Mouse (Mus musculus) liver, embryonic 15.5 days (tissue): ENCODE data around the gene Srrm4. TPM values are rescaled to one million over a fixed set of nuclear protein-coding genes. Genes with fewer than 3 reads are reported as not detected.
A peak's percentile ranks its signal among the peaks of the same experiment; 100 is the strongest.

Source experiments
- ATAC-seq: fragments of 200-750 bp; cut with Nextera tagmentation; 2 replicates; pipeline ENCODE4 v1.8.0; 2017; ENCODE audit warnings: moderate number of reproducible peaks, mild to moderate bottlenecking, moderate library complexity; ENCODE audit not compliant: insufficient read depth
- H3K27ac ChIP-seq: fragments of 300-500 bp; sonication (generic); replicated peaks from 2 replicates; pipeline ENCODE4 v1.5.1; 2015; ENCODE audit warnings: mild to moderate bottlenecking, inconsistent platforms
- H3K27me3 ChIP-seq: fragments of 300-500 bp; sonication (generic); 2 replicates; pipeline ENCODE4 v1.6.1; 2015; ENCODE audit warnings: mild to moderate bottlenecking, inconsistent platforms
- H3K36me3 ChIP-seq: fragments of 300-500 bp; sonication (generic); replicated peaks from 2 replicates; pipeline ENCODE4 v1.6.1; 2015; ENCODE audit warnings: moderate library complexity, mild to moderate bottlenecking, inconsistent platforms
- H3K4me1 ChIP-seq: fragments of 300-500 bp; sonication (generic); replicated peaks from 2 replicates; pipeline ENCODE4 v1.6.1; 2015; ENCODE audit warnings: inconsistent platforms
- H3K4me2 ChIP-seq: fragments of 300-500 bp; sonication (generic); 2 replicates; pipeline ENCODE4 v1.6.1; 2015; ENCODE audit warnings: moderate library complexity, mild to moderate bottlenecking, inconsistent platforms
- H3K4me3 ChIP-seq: fragments of 300-500 bp; sonication (generic); replicated peaks from 2 replicates; pipeline ENCODE4 v1.5.1; 2015; ENCODE audit warnings: mild to moderate bottlenecking, inconsistent platforms
- H3K9ac ChIP-seq: fragments of 300-500 bp; sonication (generic); 2 replicates; pipeline ENCODE4 v1.6.1; 2015; ENCODE audit warnings: moderate library complexity, mild to moderate bottlenecking, inconsistent platforms
- H3K9me3 ChIP-seq: fragments of 300-500 bp; sonication (generic); replicated peaks from 2 replicates; pipeline ENCODE4 v1.6.1; 2016; ENCODE audit warnings: inconsistent platforms
- WGBS: fragments of 180-500 bp; shearing (Covaris S2); methylation state at CpG from one replicate; pipeline ENCODE4 v1.1.7; 2015; ENCODE audit warnings: mixed read lengths; ENCODE audit not compliant: insufficient replicate concordance; 5-methylcytosine and 5-hydroxymethylcytosine counted together
- polyA plus RNA-seq: library from polyadenylated mRNA; unstranded; fragments of >200 nt; fragmentation: Nextera tagmentation; extraction: Ambion mirVana; gene quantifications from 2 replicates; pipeline ENCODE4 v1.2.1, GENCODE M21; 2015

The Srrm4 gene
- polyA plus RNA-seq, 1 experiment from 2014 or later = 0.33 TPM

GRCm38 (mm10) chr5:116456796-116457515 lies 134.7 kb downstream of the Srrm4 start:
- Histone ChIP-seq H3K4me1 (0 out of 2 replicates have a peak, but pooled peaks cover 4% of the 10 kb centered on the region), H3K9me3 (no peaks in the 10 kb centered on the region), H3K4me3 (no peak overlapping the region), H3K27ac (no peak overlapping the region), H3K27me3 (no peaks in the 10 kb centered on the region; the same call in 1 of the 2 replicates), H3K9ac (no peak overlapping the region), H3K4me2 (no peak overlapping the region), H3K36me3 (no peaks in the 10 kb centered on the region)
- 27% methylated on average over 10 of the region's 10 CpGs for WGBS
- no peak for ATAC-seq

- peaks cover 3% of the 10 kb centered on the region; the same call in 1 of the 2 replicates for H3K27me3 ChIP-seq
- 3% methylated on average over 27 of the region's 27 CpGs for WGBS
Observed at GRCm38 (mm10) chr5:116453401-116453851, 138.2 kb downstream of the Srrm4 start.

GRCm38 (mm10) chr5:116450901-116451300 lies 140.7 kb downstream of the Srrm4 start:
- peaks cover 6% of the 10 kb centered on the region; the same call in 1 of the 2 replicates for H3K27me3 ChIP-seq
- H3K4me1 ChIP-seq = 0 out of 2 replicates have a peak, but pooled peaks cover 4% of the 10 kb centered on the region
- no peak overlapping the region for H3K9ac ChIP-seq
- no peak overlapping the region for H3K4me3 ChIP-seq
- no peak overlapping the region for H3K4me2 ChIP-seq
- H3K27ac ChIP-seq = no peak overlapping the region
- no peak for ATAC-seq
- 67% methylated on average over 8 of the region's 8 CpGs for WGBS
- no peaks in the 10 kb centered on the region for H3K9me3 ChIP-seq
- H3K36me3 ChIP-seq = no peaks in the 10 kb centered on the region

More at GRCm38 (mm10) chr5:116453401-116453851, 138.2 kb downstream of the Srrm4 start:
- H3K36me3 ChIP-seq = no peaks in the 10 kb centered on the region
- 0 out of 2 replicates have a peak, but pooled peaks cover 4% of the 10 kb centered on the region for H3K4me1 ChIP-seq
- no peaks in the 10 kb centered on the region for H3K9me3 ChIP-seq
- no peak overlapping the region for H3K9ac ChIP-seq
- ATAC-seq = no peak
- H3K4me2 ChIP-seq = peak overlapping the region; percentile 52
- H3K4me3 ChIP-seq = peak overlapping the region; percentile 22
- H3K27ac ChIP-seq = no peak overlapping the region

GRCm38 (mm10) chr5:116449522-116450225 lies 141.9 kb downstream of the Srrm4 start:
- H3K9me3 ChIP-seq = no peaks in the 10 kb centered on the region
- H3K4me1 ChIP-seq = 0 out of 2 replicates have a peak, but pooled peaks cover 4% of the 10 kb centered on the region
- ATAC-seq = no peak
- H3K36me3 ChIP-seq = no peaks in the 10 kb centered on the region
- H3K4me2 ChIP-seq = no peak overlapping the region
- H3K27me3 ChIP-seq = peaks cover 6% of the 10 kb centered on the region; the same call in 1 of the 2 replicates
- no peak overlapping the region for H3K27ac ChIP-seq
- 42% methylated on average over 8 of the region's 8 CpGs for WGBS
- H3K9ac ChIP-seq = no peak overlapping the region
- H3K4me3 ChIP-seq = no peak overlapping the region

GRCm38 (mm10) chr5:116448409-116449191 lies 143.0 kb downstream of the Srrm4 start:
- Histone ChIP-seq H3K36me3 (no peaks in the 10 kb centered on the region), H3K9ac (no peak overlapping the region), H3K4me1 (0 out of 2 replicates have a peak, but pooled peaks cover 4% of the 10 kb centered on the region), H3K4me2 (peak overlapping the region; percentile 36; the same call in 1 of the 2 replicates), H3K4me3 (no peak overlapping the region), H3K9me3 (no peaks in the 10 kb centered on the region), H3K27ac (no peak overlapping the region), H3K27me3 (peaks cover 6% of the 10 kb centered on the region; the same call in 1 of the 2 replicates)
- 6% methylated on average over 10 of the region's 11 CpGs for WGBS
- ATAC-seq = no peak

GRCm38 (mm10) chr5:116447821-116448350 lies 143.7 kb downstream of the Srrm4 start:
- WGBS = 28% methylated on average over 11 of the region's 11 CpGs

GRCm38 (mm10) chr5:116446552-116446951 lies 145.1 kb downstream of the Srrm4 start:
- no peak overlapping the region for H3K9ac ChIP-seq
- peak overlapping the region; percentile 21 for H3K4me3 ChIP-seq
- peaks cover 6% of the 10 kb centered on the region; the same call in 1 of the 2 replicates for H3K27me3 ChIP-seq
- ATAC-seq = 0 out of 2 replicates have a peak, but pooled peaks have one; percentile 36
- 42% methylated on average over 23 of the region's 23 CpGs for WGBS
- no peaks in the 10 kb centered on the region for H3K4me1 ChIP-seq
- H3K4me2 ChIP-seq = peak overlapping the region; percentile 36
- peak overlapping the region; percentile 77 for H3K27ac ChIP-seq
- H3K9me3 ChIP-seq = no peaks in the 10 kb centered on the region
- H3K36me3 ChIP-seq = no peaks in the 10 kb centered on the region

More at GRCm38 (mm10) chr5:116447821-116448350, 143.7 kb downstream of the Srrm4 start:
- H3K27ac ChIP-seq = no peak overlapping the region
- H3K9ac ChIP-seq = no peak overlapping the region
- H3K9me3 ChIP-seq = no peaks in the 10 kb centered on the region
- peaks cover 6% of the 10 kb centered on the region; the same call in 1 of the 2 replicates for H3K27me3 ChIP-seq
- no peak for ATAC-seq
- H3K36me3 ChIP-seq = no peaks in the 10 kb centered on the region
- H3K4me3 ChIP-seq = no peak overlapping the region
- H3K4me1 ChIP-seq = no peaks in the 10 kb centered on the region
- H3K4me2 ChIP-seq = peak overlapping the region; percentile 36; the same call in 1 of the 2 replicates

GRCm38 (mm10) chr5:116445634-116446367 lies 145.8 kb downstream of the Srrm4 start:
- H3K36me3 ChIP-seq = no peaks in the 10 kb centered on the region
- H3K27me3 ChIP-seq = peaks cover 6% of the 10 kb centered on the region; the same call in 1 of the 2 replicates
- no peaks in the 10 kb centered on the region for H3K4me1 ChIP-seq
- H3K9me3 ChIP-seq = no peaks in the 10 kb centered on the region
- H3K4me3 ChIP-seq = peak overlapping the region; percentile 21
- peak overlapping the region; percentile 36 for H3K4me2 ChIP-seq
- peak; percentile 76 for ATAC-seq
- no peak overlapping the region for H3K9ac ChIP-seq
- WGBS = 34% methylated on average over 10 of the region's 10 CpGs
- peak overlapping the region; percentile 77 for H3K27ac ChIP-seq

GRCm38 (mm10) chr5:116444517-116444916 lies 147.1 kb downstream of the Srrm4 start:
- Histone ChIP-seq H3K9ac (no peak overlapping the region), H3K27me3 (peaks cover 5% of the 10 kb centered on the region; the same call in 1 of the 2 replicates), H3K4me1 (no peaks in the 10 kb centered on the region), H3K9me3 (no peaks in the 10 kb centered on the region), H3K36me3 (no peaks in the 10 kb centered on the region), H3K4me3 (no peak overlapping the region), H3K4me2 (0 out of 2 replicates have a peak overlapping the region, but pooled peaks have one; percentile 27), H3K27ac (no peak overlapping the region)
- 49% methylated on average over 27 of the region's 27 CpGs for WGBS
- no peak for ATAC-seq
